Comparison of ENCODE assay signal across 26 mouse cellular contexts in genomic region chr6:136483531-136483930, GRCm38 (mm10).
"Had no signal": no experiment of that assay in that cellular context is flagged by ENCODE, and none has a peak within 500 bp of the region (broad histone marks: within the 10 kb centered on the region; RNA-seq: fewer than 3 reads in every experiment).

No protein-coding gene starts in this region.

- DNase-seq: gastrocnemius, postnatal 14 days; gastrocnemius, postnatal 36 days; heart, adult 11 months; heart, adult 2 months; heart, postnatal 14 days; heart, postnatal 36 days; kidney, adult 11 months; kidney, adult 2 months; kidney, adult 9 months; kidney, postnatal 14 days; kidney, postnatal 36 days; layer of hippocampus, adult 9-11 months; layer of hippocampus, postnatal 36 days; liver; liver, embryonic 13.5 days had no signal

- H3K4me1 ChIP-seq: heart, embryonic 13.5 days; limb, embryonic 12.5 days had no signal

- H3K4me3 ChIP-seq: heart, adult 2 months; heart, embryonic 13.5 days; heart, embryonic 15.5 days; kidney, embryonic 15.5 days; limb, embryonic 10.5 days; limb, embryonic 12.5 days; liver, embryonic 13.5 days had no signal

- H3K27ac ChIP-seq: heart, adult 2 months; heart, embryonic 13.5 days; heart, embryonic 15.5 days; hindbrain, embryonic 14.5 days; hindbrain, postnatal 0 days; kidney, embryonic 15.5 days; kidney, postnatal 0 days; limb, embryonic 10.5 days; limb, embryonic 12.5 days; liver, embryonic 13.5 days had no signal

- H3K36me3 ChIP-seq: heart, embryonic 13.5 days; heart, embryonic 15.5 days; kidney, embryonic 15.5 days; limb, embryonic 10.5 days; limb, embryonic 12.5 days; liver, embryonic 13.5 days had no signal

- H3K9me3 ChIP-seq: heart, embryonic 15.5 days; limb, embryonic 10.5 days; liver, embryonic 13.5 days had no signal

- H3K27me3 ChIP-seq: heart, embryonic 13.5 days; heart, embryonic 15.5 days; kidney, embryonic 15.5 days; limb, embryonic 12.5 days; liver, embryonic 13.5 days had no signal

- ATAC-seq: hindbrain, postnatal 0 days; intestine, embryonic 16.5 days had no signal

- H3K4me2 ChIP-seq: heart, embryonic 11.5 days; heart, embryonic 13.5 days; heart, embryonic 15.5 days; hindbrain, embryonic 14.5 days; kidney, embryonic 15.5 days; limb, embryonic 12.5 days; liver, embryonic 11.5 days; liver, embryonic 13.5 days had no signal

- H3K9ac ChIP-seq: heart, embryonic 13.5 days; heart, embryonic 15.5 days; hindbrain, embryonic 14.5 days; kidney, embryonic 15.5 days; limb, embryonic 12.5 days; liver, embryonic 13.5 days had no signal
